Mouse (Mus musculus) liver, embryonic 14.5 days (tissue): ENCODE measurements around the gene Erg.

Experiments
- CTCF ChIP-seq: IDR thresholded peaks from 2 replicates; pipeline ENCODE4 v1.5.1; 2016; ENCODE audit warnings: antibody characterized with exemption, low read depth, control low read depth
- EP300 ChIP-seq: IDR thresholded peaks from 2 replicates; pipeline ENCODE4 v1.6.1; 2016; ENCODE audit warnings: antibody characterized with exemption, low read depth

DNA sequence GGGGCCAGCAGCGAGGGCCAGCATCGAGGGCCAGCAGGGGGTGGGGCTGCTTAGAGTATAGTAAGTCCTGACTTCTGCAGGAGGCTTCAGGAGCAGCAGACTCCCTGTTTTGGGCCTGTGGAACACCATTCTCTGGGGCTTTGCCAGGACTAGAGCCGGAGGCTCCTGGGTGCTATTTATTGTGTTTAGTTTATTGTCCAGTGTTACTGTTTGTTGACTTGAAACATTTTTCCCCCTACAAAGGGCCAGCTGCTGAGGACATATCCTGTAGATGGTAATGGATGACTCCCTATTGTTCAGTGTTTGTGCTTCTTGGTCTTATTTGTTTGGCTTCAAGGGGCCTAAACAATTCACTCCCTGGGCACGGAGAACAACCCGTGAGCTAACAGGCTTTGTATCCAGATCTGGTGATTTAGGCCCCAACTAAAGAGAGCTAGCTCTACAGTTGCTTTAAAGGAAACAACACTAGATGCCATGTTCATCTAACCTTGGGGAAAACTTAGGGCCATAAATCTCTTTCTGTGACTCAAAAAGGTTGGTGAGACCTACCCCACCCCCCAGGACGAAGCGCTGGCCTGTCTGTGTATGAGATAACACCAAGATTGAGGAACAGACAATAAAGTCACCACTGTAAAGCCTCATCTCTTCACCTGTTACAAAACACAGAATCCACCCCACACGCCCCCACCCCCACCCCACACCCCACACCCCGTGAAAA is 137.6 kb downstream of the Erg start:
- no peak for TF ChIP-seq CTCF
- no peak for TF ChIP-seq EP300
